Mouse (Mus musculus) spleen, adult 2 months (tissue): ENCODE data around the gene Smlr1. TPM values are rescaled to one million over a fixed set of nuclear protein-coding genes. Genes with fewer than 3 reads are reported as not detected.

Source experiments
- DNase-seq, 2 experiments: peaks; one replicate each; pipeline versions ENCODE4 v3.0.0 to v3.0.0-alpha.2; 2012 to 2021; ENCODE audit warnings: low spot score in 2 of 2, low read depth in 1 of 2
- H3K27ac ChIP-seq: fragments of 200-500 bp; 2 replicates; pipeline ENCODE4 v1.5.1; 2012; ENCODE audit warnings: low read length, inconsistent platforms; ENCODE audit not compliant: insufficient read depth
- H3K27me3 ChIP-seq: fragments of 200-500 bp; 2 replicates; pipeline ENCODE4 v1.6.1; 2012; ENCODE audit warnings: mild to moderate bottlenecking, moderate library complexity, low read length, inconsistent platforms; ENCODE audit not compliant: control insufficient read depth, insufficient read depth
- H3K36me3 ChIP-seq: fragments of 200-500 bp; 2 replicates; pipeline ENCODE4 v1.6.1; 2012; ENCODE audit warnings: mild to moderate bottlenecking, low read length, inconsistent platforms; ENCODE audit not compliant: control insufficient read depth, insufficient read depth
- H3K4me1 ChIP-seq: fragments of 200-500 bp; 2 replicates; pipeline ENCODE4 v1.6.1; 2011; ENCODE audit warnings: inconsistent platforms; ENCODE audit not compliant: control insufficient read depth, insufficient read depth, insufficient read length
- H3K4me3 ChIP-seq: fragments of 200-500 bp; 2 replicates; pipeline ENCODE4 v1.5.1; 2011; ENCODE audit warnings: mild to moderate bottlenecking, inconsistent platforms; ENCODE audit not compliant: insufficient read depth, insufficient read length; ENCODE audit errors: extremely low read depth
- CTCF ChIP-seq: fragments of 200-500 bp; IDR thresholded peaks from 2 replicates; pipeline ENCODE4 v1.5.1; 2011; ENCODE audit warnings: mild to moderate bottlenecking, inconsistent platforms; ENCODE audit not compliant: insufficient read depth, insufficient read length, insufficient replicate concordance; ENCODE audit errors: extremely low read depth
- POLR2A ChIP-seq: fragments of 200-500 bp; IDR thresholded peaks from 2 replicates; pipeline ENCODE4 v1.6.1; 2011; ENCODE audit warnings: low read depth, low read length, inconsistent platforms
- WGBS: fragments of 180-500 bp; shearing (Covaris S2); methylation state at CpG from one replicate; pipeline ENCODE4 v1.1.7; 2018; 5-methylcytosine and 5-hydroxymethylcytosine counted together
- polyA plus RNA-seq: library from polyadenylated mRNA; depleted of rRNA; stranded (reverse); fragments of >200 nt; gene quantifications from 2 replicates; pipeline ENCODE4 v1.2.3, GENCODE M21; 2012

Gene Smlr1
- polyA plus RNA-seq, 1 experiment, result not detected

DNA sequence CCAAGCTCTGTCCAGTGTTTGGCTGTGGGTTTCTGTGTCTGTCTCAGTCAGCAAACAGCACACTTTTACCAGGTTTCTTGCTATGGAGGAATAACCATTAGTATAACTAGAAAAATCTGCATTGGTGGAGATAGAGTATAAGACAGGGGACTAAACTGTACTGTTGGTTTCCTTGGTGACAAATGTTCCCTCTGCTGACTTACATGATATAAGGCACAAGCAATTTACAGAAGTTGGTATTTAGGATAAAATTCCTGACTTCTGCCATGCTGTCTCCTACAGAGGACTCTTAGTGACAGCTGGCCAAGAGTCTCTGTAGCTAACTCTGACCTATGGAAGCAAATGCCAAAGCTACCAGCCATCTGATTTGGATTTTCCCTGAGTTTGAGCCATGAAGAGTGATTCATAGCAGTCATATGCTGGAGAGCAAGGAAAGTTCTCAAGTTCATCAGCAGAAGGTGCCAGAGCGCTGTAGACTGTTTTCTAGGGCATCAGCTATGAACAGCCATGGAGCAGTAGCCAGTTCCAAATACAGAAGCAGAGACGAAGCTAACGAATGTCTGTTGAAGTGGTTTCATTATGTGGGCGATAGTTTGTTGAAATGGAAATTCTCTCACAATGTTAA is 3.2 kb upstream of the Smlr1 start:
- Histone ChIP-seq H3K27me3 (no peaks in the 10 kb centered on the region), H3K4me3 (no peak overlapping the region)
- WGBS, result 88% methylated on average over 4 of the region's 4 CpGs

DNA sequence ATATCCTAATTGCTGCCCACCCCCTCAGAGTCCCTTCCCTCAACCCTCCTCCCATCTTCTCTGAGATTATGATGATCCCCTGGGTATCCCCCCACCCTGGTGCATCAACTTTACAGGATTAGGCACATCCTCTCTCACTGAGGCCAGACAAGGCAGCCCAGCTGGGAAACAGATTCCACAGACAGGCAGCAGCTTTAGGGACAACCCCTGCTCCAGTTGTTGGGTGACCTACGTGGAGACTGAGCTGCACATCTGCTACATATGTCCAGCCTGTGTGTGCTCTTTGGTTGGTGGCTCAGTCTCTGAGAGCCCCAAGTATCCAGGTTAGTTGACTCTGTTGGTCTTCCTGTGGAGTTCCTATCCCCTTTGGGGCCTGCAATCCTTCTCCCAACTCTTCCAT is 2.7 kb upstream of the Smlr1 start:
- Histone ChIP-seq H3K4me1 (no peaks in the 10 kb centered on the region), H3K36me3 (no peaks in the 10 kb centered on the region)

More for the DNA sequence above, 3.2 kb upstream of the Smlr1 start:
- H3K27ac ChIP-seq, result no peak overlapping the region
- H3K36me3 ChIP-seq, result no peaks in the 10 kb centered on the region
- H3K4me1 ChIP-seq, result no peaks in the 10 kb centered on the region
- TF ChIP-seq CTCF, result no peak
- TF ChIP-seq POLR2A, result no peak
- DNase-seq, result no peak

DNA sequence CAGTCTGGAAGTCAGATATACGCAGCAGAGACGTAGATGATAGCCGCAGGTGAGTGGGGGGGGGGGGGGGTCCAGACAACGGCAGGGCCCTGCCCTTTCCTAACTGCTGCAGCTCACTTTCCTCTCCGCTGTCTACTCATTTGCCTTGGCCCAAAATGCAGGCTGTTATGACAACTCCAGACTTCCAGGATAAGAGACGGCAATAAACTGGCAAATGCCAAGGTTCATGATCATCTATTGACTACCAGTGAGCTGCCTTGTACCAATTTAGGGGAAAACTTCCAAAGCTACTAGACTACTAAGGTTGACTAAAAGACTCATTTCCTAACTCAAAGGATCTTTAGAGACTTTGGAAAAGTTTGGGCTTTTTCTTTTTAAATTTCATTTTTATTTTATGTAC is 554 bp upstream of the Smlr1 start:
- Histone ChIP-seq H3K27ac (no peak overlapping the region), H3K27me3 (no peaks in the 10 kb centered on the region), H3K36me3 (no peaks in the 10 kb centered on the region), H3K4me3 (no peak overlapping the region), H3K4me1 (no peaks in the 10 kb centered on the region)
- WGBS, result 96% methylated on average over 6 of the region's 6 CpGs
- DNase-seq, result no peak
- TF ChIP-seq CTCF (no peak), POLR2A (no peak)

More for the DNA sequence above, 2.7 kb upstream of the Smlr1 start:
- no peak for DNase-seq
- Histone ChIP-seq H3K27ac (no peak overlapping the region), H3K27me3 (no peaks in the 10 kb centered on the region), H3K4me3 (no peak overlapping the region)
- no peak for TF ChIP-seq POLR2A
- 91% methylated on average over 1 of the region's 1 CpGs for WGBS

DNA sequence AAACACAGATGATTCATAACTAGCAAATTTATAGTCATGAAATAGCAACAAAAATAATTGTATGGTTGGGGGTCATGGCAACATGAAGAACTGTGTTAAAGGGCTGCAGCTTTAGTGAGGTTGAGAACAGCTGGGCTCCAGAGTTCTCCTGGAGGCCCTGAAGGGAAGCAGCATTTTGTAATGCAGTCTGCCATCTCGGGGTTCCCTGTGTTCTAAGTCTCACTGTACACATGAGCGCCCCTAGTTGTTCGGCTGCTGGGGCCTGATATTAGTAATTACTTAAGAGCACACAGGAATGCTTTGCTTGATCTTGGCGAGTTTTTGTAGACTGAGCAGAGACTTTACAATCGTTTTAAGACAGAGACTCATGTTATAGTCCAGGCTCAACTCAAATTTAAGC is 1.6 kb downstream of the Smlr1 start:
- Histone ChIP-seq H3K36me3 (no peaks in the 10 kb centered on the region), H3K4me3 (no peak overlapping the region), H3K27me3 (no peaks in the 10 kb centered on the region), H3K27ac (no peak overlapping the region), H3K4me1 (no peaks in the 10 kb centered on the region)
- no peak for TF ChIP-seq POLR2A
- no peak for TF ChIP-seq CTCF
- no peak for DNase-seq
- WGBS, result 86% methylated on average over 5 of the region's 5 CpGs

DNA sequence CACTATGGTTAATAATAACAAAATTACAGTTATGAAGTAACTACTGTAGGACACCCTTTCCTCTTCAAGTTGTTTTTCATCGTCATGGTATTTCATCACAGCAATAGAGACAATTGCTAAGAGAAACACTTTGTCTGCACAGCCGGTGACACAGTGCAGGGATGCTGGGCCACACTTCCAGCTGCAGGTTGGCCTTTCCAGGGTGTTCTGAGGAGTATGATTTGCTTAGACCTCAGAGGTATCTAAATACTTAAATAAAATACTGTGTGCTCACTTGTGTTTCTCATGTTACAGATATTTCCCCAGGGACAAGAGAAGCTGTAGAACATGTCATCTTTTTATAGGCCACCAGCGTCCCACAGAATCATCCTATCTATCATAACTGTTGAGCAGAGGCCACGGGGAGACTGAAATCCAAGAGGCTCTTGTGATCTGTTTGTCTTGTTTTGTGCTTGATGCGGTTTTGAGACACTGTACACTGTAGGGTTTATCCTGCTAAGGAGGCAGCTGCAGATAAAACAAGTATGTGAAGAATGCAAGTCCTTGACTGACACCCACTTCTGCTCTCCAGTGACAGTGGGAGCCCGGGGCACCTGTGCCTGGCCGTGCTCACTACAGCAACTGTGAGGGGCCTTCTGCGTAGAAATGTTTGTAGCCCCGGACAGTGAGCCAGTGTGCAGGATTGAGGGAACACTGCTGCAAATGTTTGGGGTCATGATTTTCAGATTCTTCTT is 2.4 kb downstream of the Smlr1 start:
- WGBS, result 84% methylated on average over 9 of the region's 9 CpGs
- H3K4me1 ChIP-seq, result no peaks in the 10 kb centered on the region
- no peak overlapping the region for H3K4me3 ChIP-seq
- no peaks in the 10 kb centered on the region for H3K27me3 ChIP-seq
- TF ChIP-seq CTCF, result no peak
- no peak for TF ChIP-seq POLR2A
- DNase-seq, result no peak
- no peaks in the 10 kb centered on the region for H3K36me3 ChIP-seq
- H3K27ac ChIP-seq, result no peak overlapping the region

DNA sequence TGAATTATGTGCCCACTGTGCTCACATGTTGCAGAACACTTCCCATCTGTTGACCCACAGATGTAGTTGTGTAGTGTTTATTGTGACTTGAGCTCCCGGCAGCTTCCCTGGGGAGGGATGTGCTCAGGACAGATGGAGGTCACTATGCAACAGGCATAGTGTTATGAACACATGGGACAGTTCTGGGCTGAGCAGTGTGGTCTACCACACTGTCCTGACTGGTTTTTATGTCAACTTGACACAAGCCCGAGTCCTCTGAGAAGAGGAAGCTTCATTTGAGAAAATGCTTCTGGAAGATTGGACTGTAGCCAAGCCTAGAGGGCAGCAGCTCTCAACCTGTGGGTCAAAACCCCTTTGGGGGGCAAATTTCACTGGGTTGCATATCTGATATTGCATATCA is 3.0 kb downstream of the Smlr1 start:
- Histone ChIP-seq H3K36me3 (no peaks in the 10 kb centered on the region), H3K4me1 (no peaks in the 10 kb centered on the region), H3K4me3 (no peak overlapping the region), H3K27me3 (no peaks in the 10 kb centered on the region), H3K27ac (no peak overlapping the region)
- WGBS, result 38% methylated on average over 2 of the region's 2 CpGs
- no peak for TF ChIP-seq CTCF
- no peak for TF ChIP-seq POLR2A
- DNase-seq, result no peak

DNA sequence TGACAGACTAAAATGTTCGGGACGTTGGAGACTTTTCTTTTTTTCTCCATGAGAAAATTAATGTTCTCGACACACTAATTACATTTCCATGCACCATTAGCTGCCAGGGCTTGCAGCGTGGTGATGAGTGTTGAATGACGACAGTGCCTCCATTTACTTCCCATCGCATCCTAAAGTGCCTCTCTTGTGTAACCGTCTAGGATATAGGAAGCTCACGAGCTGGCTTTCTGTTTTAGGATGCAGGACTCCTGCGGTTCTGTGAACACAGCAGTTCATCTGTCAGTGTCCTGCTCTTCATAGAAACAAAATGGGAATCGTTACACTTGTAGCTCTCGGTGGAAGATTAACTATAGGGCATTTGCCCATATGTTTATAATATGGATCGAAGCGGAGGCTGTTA is 4.7 kb downstream of the Smlr1 start:
- H3K4me1 ChIP-seq, result no peaks in the 10 kb centered on the region
- WGBS, result 90% methylated on average over 13 of the region's 13 CpGs
- H3K36me3 ChIP-seq, result no peaks in the 10 kb centered on the region
- H3K27ac ChIP-seq, result no peak overlapping the region
- H3K4me3 ChIP-seq, result no peak overlapping the region
- TF ChIP-seq POLR2A (no peak), CTCF (no peak)
- no peaks in the 10 kb centered on the region for H3K27me3 ChIP-seq
- no peak for DNase-seq

DNA sequence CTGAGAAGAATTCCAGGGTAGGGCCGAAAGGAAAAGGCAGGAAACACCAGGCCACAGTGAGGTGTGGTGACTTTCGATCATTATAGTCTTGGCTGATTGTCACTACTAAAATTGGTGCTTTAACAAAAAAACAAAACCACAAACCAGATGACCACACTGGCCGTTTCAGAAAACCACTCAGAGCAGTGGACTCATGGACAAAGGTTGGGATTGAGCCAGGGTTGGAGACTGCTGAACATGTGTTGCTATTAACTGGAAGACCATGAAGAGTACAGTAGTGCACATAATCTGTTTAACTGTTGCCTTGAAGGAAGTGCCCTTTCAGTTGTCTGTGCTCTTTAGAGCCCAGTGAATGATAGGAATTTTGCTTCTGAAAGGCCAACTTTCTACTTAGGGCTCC is 8.9 kb downstream of the Smlr1 start:
- no peaks in the 10 kb centered on the region for H3K4me1 ChIP-seq

More for the DNA sequence above, 8.9 kb downstream of the Smlr1 start:
- H3K36me3 ChIP-seq, result peaks cover 11% of the 10 kb centered on the region
- TF ChIP-seq POLR2A (no peak), CTCF (no peak)
- 75% methylated on average over 3 of the region's 3 CpGs for WGBS
- no peaks in the 10 kb centered on the region for H3K27me3 ChIP-seq
- H3K4me3 ChIP-seq, result no peak overlapping the region
- DNase-seq, result no peak
- no peak overlapping the region for H3K27ac ChIP-seq
